Mouse (Mus musculus) kidney, adult 2 months (tissue): ENCODE results near the gene Ugt1a9.

Experiments used
- CTCF ChIP-seq: fragments of 200-500 bp; conservative IDR thresholded peaks from 2 replicates; pipeline ENCODE4 v1.5.1; 2011; ENCODE audit warnings: low read depth, mild to moderate bottlenecking, control low read depth, low read length, moderate library complexity, mixed read lengths; ENCODE audit not compliant: insufficient read depth, insufficient read length
- POLR2A ChIP-seq: fragments of 200-500 bp; IDR thresholded peaks from one replicate; pipeline ENCODE4 v1.6.1; 2011; ENCODE audit warnings: low read depth, low read length, control low read depth

DNA sequence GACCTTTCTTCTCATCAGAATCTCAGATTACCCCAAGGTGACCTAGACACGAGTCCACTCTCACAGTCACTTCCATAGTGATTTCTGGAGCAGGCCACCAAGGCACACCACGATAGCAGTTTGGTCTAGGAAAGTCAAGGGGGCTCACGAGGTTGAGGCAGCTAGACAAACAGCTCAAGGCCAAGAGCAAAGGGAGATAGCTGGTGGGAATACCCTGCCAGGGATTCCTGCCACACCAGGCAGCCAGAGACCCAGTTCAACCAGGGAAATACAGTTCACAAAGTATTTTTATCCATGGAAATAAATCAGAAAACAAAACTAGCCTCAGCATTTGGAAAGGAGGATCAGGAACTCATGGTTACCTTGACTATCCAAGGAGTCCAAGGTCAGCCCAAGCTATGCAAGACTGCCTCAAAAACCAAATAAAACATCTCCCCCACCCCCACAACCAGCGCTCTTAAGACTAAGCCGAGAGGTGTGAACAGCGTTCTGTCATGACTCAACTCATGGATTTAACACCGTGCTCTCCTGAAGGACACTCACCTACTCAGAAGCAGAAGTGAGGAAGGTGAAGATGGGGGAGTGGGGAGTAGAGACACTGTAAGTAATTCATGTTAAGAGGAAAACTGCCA, 193.8 kb downstream of the Ugt1a9 start:
- TF ChIP-seq POLR2A (no peak), CTCF (no peak)
